Mouse (Mus musculus) thymus, postnatal 4 days (tissue): ENCODE data around the gene Crtac1.

Experiments
- DNase-seq: peaks from one replicate; pipeline ENCODE4 v3.0.0; 2021

Crtac1 gene

GRCm38 (mm10) chr19:42322357-42323090 lies 109.1 kb downstream of the Crtac1 start:
- DNase-seq: no peak

- DNase-seq: no peak
Observed at GRCm38 (mm10) chr19:42321936-42322335, 109.6 kb downstream of the Crtac1 start.

- no peak for DNase-seq
Observed at GRCm38 (mm10) chr19:42317648-42318425, 113.7 kb downstream of the Crtac1 start.

DNA sequence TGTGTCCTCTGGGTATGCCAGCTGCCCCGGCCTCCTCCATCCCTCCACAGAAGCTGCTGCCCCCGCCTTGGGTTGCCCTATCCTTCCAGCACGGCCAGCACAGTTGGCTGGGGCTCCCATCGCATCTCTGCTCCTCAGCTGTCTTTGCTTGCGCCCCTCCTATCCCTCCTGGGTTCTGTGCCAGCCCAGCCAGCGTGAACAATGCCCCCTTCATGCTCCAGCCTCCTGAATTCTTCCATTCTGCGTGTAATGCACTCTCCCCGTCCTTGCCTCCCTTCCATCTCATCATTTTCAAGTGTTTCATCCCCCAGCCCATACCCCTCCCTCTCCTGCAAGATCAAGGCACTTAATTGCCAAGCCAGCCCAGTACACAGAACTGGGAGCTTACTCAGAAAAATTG lies 114.6 kb downstream of the Crtac1 start:
- no peak for DNase-seq

DNA sequence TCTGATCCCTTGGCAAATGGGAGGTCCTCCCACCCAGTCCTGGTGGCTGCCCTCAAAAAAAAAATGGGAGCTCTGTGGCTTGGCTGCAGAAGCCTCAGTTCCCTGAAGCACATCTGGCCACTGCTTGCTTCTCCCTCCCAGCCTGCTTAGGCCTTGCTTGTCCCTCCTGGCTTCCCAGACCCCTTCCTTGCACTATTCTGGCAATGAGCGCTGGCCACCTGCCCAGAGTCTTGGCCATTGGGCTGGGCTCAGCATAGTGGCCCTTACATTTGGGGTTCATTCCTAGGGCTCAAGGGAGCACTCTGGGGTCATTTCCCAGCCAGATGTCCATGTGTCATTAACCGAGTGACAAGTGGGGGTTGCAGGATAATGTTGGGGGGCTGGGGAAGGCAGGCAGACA lies 115.1 kb downstream of the Crtac1 start:
- no peak for DNase-seq

DNA sequence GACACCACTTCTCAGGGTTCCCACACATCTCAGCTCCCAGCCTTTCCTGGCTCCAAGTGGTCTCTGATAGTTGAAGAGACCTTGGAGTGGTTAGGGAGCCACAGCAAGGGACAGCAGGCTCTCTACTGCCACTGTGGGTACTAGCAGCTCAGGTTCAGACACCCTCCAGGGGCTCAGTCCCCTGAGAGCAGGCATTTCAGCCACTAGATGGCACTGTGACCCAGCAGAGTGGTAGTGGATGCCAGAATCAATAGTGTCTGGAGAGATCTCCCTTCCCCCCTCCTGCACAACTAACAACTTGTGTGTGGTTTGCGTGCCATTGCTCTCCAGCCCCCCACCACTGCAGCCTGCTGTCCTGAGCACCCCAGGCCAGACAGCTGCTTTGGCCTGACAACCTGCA lies 115.7 kb downstream of the Crtac1 start:
- peak; percentile 81 for DNase-seq

- no peak for DNase-seq
Observed at GRCm38 (mm10) chr19:42315070-42315679, 116.4 kb downstream of the Crtac1 start.

- DNase-seq: no peak
Observed at GRCm38 (mm10) chr19:42312191-42312590, 119.4 kb downstream of the Crtac1 start.

DNA sequence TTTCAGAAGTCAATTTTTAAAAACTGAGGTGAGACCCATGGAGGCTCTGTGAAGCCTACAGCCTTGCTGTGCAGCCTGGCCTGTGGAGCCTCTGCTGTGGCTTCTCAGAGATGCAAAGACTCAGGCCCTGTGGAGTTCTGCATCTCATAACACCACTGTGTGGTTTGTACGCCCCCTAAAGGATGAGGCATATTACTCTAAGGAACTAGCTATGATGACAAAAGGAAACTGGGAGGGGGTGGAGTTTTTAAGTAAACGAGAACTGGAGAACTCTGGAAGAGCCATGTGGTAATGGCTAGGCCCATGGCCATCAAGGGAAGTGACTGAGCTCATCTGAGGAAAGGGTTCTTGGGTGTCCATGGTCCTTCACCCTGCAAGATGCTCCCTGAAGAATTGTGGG lies 120.3 kb downstream of the Crtac1 start:
- no peak for DNase-seq

DNA sequence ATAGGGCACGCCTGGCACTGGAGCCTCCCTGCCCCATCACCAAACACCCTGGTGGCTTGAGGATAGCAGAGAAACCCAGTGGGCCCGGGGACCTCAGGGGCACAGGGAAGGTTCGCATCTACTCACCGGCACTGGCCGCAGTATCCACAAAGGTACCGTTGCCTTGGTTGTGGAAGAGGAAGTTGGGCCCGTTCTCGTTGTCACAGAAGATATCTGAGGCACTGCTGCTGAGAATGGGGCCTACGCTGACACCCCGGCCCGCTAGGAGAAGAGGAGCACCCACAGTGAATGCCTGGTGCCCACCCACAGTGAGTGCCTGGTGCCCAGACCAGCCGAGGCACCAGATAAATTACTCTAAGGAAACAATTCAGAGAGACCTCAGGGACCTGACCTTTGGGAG lies 122.7 kb downstream of the Crtac1 start:
- no peak for DNase-seq

- peak; percentile 45 for DNase-seq
Observed at GRCm38 (mm10) chr19:42307019-42307418, 124.6 kb downstream of the Crtac1 start.

- peak; percentile 80 for DNase-seq
Observed at GRCm38 (mm10) chr19:42306202-42306601, 125.4 kb downstream of the Crtac1 start.

GRCm38 (mm10) chr19:42305746-42306145 lies 125.8 kb downstream of the Crtac1 start:
- no peak for DNase-seq

GRCm38 (mm10) chr19:42304506-42304905 lies 127.1 kb downstream of the Crtac1 start:
- no peak for DNase-seq

DNA sequence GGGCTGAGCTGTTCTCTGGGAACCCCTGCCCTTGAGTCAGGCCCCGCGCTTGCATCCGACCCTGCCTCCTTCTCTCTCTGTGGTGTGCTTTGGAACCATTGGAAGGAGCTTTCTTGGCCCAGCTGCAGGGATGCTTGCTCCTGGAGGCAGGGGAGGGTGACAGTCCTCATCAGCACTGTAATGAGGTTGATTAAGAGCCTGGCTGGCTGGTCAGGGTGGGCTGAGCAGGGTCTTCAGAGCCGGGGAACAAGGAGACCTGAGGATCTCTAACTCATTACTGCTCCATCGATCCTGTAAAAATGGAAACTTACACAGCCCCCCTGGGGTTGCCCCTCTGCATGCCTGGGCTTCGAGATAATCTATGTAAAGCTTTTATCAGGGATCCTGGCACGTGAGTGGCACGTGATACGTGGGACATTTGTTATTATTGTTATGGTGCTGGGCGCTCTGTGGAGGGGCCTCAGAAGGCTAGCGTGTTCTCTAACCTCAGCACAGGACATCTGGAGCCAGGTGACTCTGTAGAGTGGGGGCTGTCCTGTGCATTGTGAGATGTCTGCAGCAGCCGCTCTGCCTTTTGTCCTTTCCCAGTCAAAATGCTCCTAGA lies 128.3 kb downstream of the Crtac1 start:
- DNase-seq: no peak

DNA sequence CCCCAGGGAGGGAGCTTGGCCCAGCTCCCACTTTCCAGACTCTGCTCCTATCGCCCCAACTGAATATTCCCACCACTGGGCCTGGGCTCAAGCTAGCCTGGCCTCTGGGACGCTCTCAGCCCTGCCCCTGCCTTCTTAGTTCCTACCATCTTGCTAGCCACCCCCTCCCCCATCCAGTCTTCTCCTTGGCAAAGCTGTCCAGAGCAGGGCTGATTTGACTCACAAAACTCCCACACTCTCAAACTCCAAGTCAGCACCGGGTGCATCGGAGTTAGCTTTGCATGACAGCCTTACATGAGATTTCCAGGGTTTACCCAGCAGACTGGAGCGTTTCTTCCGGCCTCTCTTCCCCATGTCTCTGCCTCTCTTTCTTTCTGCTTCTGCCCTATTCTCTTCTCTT lies 138.4 kb downstream of the Crtac1 start:
- DNase-seq: no peak

- DNase-seq: no peak
Observed at GRCm38 (mm10) chr19:42292106-42292505, 139.5 kb downstream of the Crtac1 start.

DNA sequence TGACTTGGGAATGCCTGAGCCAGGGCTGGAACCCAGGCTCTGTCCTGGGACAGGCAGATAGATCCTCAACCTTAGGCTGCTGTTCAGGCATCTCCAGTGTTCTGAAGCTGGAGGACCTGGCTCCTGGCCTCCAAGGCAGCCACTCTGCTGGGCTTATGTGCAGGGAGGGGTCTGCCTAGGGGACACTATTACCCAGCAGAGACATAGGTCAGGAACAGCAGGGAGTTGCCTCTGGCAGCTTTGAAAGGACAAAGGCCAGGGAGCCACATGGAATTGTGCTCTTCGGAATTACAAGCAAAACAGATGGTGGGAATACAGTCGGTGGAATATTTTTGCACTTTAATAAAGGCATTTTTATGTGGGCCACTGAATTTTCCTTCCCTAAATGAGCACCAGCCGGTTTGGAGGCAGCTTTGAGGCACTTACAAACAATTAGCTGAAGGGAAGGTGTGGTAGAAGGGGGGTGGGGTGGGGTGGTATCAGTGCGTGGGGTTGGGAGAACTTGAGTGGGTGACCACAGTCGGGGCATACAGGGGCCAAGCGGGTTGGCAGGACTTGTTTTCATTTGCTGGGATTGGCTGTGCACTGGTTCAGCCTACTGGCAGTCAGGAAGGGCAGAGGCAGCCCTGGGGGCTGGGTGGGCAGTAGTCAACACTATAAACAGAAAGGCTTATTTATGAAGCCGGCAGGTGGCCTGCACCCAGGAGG lies 140.5 kb downstream of the Crtac1 start:
- no peak for DNase-seq

DNA sequence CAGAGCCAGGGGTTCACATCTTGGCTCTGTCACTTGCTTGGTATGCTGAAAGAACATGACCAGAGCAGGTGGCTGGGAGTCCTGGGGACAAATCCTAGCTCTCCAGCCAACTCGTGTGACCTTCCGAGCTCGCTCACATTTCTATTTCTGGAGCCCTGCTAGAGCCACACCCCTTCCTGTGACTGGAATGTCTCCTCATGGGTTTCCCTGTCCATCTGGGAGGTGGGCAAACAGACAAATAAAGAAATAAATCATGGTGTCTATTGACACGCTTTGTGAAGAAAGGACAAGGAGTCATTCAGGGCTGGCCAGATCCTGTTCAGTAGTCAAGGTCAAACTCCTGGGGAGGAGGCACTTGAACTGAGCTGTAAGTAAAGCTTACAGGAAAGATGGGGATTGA lies 143.2 kb downstream of the Crtac1 start:
- DNase-seq: no peak

DNA sequence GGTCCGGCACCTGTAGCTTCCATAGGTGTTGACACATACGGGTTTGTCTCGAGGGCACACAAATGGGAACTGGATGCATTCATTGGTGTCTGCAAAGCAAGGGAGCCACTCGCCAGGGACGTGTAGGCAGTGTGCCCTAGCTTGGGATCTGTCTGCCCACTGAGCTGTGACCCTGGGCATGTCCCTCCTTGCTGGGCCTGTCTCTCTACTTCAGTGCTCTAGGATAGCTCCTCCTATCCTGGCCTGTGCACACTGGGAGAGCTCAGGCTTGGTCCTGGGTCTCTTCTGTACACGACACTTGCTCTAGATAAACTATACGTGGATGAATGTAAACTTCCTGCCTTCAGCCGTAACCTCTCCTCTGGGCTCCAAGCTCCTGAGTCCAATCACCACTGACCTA lies 147.4 kb downstream of the Crtac1 start:
- DNase-seq: no peak

- DNase-seq: no peak
Observed at GRCm38 (mm10) chr19:42279611-42280010, 152.0 kb downstream of the Crtac1 start.

- DNase-seq: no peak
Observed at GRCm38 (mm10) chr19:42278461-42278860, 153.1 kb downstream of the Crtac1 start.

DNA sequence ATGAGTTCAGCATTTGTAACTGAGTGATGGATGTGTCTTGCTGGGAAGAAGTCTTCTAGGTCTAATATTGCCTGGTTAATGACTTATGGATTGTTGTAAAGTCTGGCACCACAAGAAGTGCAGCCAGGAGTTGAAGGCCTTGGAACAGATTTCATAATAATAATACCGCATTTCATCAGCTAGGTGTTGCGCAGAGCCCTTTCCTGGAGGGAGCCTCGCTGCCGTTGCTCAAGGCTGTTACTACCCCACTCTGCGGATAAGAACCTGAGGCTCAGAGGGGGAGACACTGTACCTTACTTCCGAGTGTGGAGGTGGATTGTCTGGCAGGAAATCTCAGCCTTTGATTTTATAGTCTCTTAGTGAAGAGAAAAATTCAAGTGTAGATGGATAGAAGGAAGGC lies 154.3 kb downstream of the Crtac1 start:
- no peak for DNase-seq
